Mouse (Mus musculus): ENCODE results near the gene Eif2b4. TPM values are rescaled to one million over a fixed set of nuclear protein-coding genes. Genes with fewer than 3 reads are reported as not detected.

The Eif2b4 gene
- total RNA-seq, 1 experiment from 2014 or later = 22.1 TPM

- no peak for ATAC-seq (ENCODE audit: extremely low read depth, insufficient number of reproducible peaks, low FRiP score, poor library complexity, severe bottlenecking)
Observed at GRCm38 (mm10) chr5:31201042-31201741, 8.0 kb upstream of the Eif2b4 start.

GRCm38 (mm10) chr5:31200327-31200768, 7.1 kb upstream of the Eif2b4 start:
- ATAC-seq (ENCODE audit: extremely low read depth, insufficient number of reproducible peaks, low FRiP score, poor library complexity, severe bottlenecking) = no peak

DNA sequence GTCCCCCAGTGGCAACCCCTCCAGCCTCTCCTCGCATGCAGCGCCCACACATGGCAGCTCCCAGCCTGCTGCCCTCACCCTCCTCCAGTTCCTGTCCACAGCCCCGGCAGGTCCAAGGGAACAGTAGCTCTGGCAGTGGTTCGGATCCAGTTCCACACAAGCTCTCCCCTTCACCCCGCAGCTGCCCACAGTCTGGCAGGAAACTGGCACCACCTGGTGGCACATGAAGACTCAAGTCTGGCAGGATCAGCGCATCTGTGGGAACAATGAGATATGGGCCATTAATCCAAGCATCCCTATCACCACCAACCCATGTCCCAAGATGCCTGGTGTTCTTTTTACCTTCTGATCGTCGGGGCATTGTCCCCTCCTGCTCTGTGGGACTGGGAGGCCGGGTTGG, 6.7 kb upstream of the Eif2b4 start:
- ATAC-seq (ENCODE audit: extremely low read depth, insufficient number of reproducible peaks, low FRiP score, poor library complexity, severe bottlenecking) = no peak

- ATAC-seq (ENCODE audit: extremely low read depth, insufficient number of reproducible peaks, low FRiP score, poor library complexity, severe bottlenecking) = no peak
Observed at GRCm38 (mm10) chr5:31199321-31199892, 6.2 kb upstream of the Eif2b4 start.

DNA sequence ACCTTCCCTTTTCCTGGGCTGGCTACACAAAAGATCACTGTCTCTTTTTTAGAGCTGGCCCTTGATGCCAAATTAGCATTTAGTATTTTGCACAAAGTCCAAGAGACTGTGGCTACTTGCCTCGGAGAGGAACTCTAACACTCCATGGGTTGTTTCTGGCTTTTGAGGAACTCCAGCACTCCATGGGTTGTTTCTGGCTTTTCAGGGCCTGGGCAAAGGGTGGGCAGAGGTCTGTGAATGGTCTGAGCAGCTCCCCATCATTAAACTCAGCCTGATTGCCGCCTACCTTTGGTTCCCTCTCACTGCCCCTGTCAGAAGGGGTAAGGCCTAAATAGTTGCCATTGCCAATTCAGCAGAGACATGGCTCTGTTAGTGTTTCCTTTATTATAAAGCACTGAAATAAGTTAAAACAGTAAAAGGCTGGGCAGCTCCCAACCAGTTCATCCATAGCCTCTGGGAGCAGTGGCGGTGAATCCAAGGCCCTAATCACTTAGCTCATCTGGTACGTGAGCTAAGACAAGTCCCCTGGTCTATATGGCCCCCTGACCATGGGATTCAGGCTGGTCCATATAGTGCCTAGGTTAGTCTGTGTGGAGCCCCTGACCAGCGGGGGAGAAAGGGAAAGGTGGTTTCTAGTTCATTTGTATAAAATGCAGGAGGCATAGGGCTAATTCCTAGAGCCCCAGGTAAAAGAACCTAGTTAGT, 5.5 kb upstream of the Eif2b4 start:
- ATAC-seq (ENCODE audit: extremely low read depth, insufficient number of reproducible peaks, low FRiP score, poor library complexity, severe bottlenecking) = no peak

DNA sequence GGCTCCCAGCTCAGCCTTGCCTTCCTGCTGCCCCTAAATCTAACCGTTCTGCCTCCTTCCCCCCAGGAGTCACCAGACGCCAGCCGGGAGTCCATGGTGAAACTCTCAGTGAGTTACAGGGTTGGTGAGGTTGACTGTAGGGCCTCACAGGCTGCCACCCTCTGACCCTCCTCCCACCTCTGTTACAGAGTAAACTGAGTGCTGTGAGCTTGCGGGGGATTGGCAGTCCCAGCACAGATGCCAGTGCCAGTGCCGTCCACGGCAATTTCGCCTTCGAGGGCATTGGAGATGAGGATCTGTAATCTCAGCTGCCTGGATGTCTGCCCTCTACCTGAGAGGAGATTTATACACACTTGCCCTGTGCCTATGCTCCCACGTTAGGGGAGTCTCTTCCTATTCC, 4.9 kb upstream of the Eif2b4 start:
- ATAC-seq (ENCODE audit: extremely low read depth, insufficient number of reproducible peaks, low FRiP score, poor library complexity, severe bottlenecking) = no peak

GRCm38 (mm10) chr5:31197072-31197471, 3.8 kb upstream of the Eif2b4 start:
- no peak for ATAC-seq (ENCODE audit: extremely low read depth, insufficient number of reproducible peaks, low FRiP score, poor library complexity, severe bottlenecking)

DNA sequence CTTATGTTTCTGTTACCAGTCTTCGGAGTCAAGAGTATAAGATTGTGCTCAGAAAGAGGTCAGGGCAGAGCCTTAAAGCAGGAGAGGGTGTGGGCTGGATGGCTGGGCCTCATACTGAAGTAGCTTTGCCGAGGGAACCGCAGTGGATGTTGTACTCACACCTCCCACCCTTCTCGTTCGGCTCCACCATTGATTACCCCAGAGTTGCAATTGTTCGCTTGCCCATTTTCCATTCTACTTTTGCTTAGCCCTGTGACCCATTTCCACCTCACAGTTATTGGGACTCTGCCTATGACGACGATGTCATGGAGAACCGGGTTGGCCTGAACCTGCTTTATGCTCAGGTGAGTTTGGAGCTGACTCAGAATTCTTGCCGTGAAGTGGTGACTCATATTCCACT, 3.0 kb upstream of the Eif2b4 start:
- ATAC-seq (ENCODE audit: extremely low read depth, insufficient number of reproducible peaks, low FRiP score, poor library complexity, severe bottlenecking) = no peak

- no peak for ATAC-seq (ENCODE audit: extremely low read depth, insufficient number of reproducible peaks, low FRiP score, poor library complexity, severe bottlenecking)
Observed at GRCm38 (mm10) chr5:31195671-31196070, 2.4 kb upstream of the Eif2b4 start.

GRCm38 (mm10) chr5:31194486-31195485, 1.6 kb upstream of the Eif2b4 start:
- no peak for ATAC-seq (ENCODE audit: extremely low read depth, insufficient number of reproducible peaks, low FRiP score, poor library complexity, severe bottlenecking)

DNA sequence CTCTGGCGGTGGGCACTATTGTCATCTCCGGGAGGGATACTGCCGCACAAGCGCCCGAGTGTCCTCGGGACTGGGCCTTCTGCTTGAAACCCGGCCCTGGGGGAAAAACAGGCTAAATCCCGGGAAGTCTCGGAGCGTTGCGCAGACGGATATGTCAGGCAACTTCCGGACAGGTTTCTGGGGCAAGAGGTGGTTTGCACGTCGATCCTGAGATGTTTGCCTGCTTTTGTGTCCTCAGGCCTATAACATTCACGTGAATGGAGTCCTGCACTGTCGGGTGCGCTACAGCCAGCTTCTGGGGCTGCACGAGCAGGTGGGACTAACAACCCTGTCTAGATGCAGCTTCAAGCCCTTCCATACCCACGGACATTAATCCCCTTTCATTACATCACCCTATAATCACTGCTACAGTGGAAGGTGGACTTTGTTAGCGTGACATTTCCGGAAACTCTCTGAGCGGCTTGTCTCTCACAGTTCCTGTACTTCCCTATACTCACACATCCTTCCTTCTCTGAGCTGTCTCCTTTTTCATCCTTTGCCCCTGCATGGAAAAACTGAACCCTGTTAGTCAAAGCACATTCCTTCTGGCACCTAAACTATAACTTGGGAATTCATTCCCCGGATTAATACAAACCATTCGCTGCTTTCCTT, 526 bp upstream of the Eif2b4 start:
- no peak for ATAC-seq (ENCODE audit: extremely low read depth, insufficient number of reproducible peaks, low FRiP score, poor library complexity, severe bottlenecking)

GRCm38 (mm10) chr5:31192045-31192938, 938 bp downstream of the Eif2b4 start:
- no peak for ATAC-seq (ENCODE audit: extremely low read depth, insufficient number of reproducible peaks, low FRiP score, poor library complexity, severe bottlenecking)

GRCm38 (mm10) chr5:31190201-31190600, 3.0 kb downstream of the Eif2b4 start:
- no peak for ATAC-seq (ENCODE audit: extremely low read depth, insufficient number of reproducible peaks, low FRiP score, poor library complexity, severe bottlenecking)

DNA sequence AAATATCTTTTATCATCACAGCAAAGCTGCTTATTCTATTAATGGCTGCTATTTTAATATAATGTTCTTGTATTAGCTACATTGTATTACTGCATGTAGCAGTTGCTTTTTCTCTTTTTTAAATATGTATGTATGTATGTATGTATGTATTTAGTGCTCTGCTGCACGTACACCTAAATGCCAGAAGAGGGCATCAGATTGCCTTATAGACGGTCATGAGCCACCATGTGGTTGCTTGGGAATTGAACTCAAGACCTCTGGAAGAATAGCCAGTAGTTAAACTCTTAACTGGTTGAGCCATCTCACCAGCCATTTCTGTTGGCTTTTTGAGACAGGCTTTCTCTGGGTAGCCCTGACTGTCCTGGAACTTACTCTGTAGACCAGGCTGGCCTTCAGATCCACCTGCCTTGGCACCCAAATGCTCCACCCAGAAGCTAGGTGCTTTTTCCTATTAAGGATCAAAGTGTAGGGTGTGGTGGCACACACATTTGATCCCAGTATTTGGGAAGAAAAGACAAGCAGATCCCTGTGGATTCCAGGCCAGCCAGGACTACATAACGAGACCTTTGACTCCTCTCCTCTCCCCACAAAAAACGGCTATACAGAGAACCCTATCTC, 4.9 kb downstream of the Eif2b4 start:
- no peak for ATAC-seq (ENCODE audit: extremely low read depth, insufficient number of reproducible peaks, low FRiP score, poor library complexity, severe bottlenecking)

DNA sequence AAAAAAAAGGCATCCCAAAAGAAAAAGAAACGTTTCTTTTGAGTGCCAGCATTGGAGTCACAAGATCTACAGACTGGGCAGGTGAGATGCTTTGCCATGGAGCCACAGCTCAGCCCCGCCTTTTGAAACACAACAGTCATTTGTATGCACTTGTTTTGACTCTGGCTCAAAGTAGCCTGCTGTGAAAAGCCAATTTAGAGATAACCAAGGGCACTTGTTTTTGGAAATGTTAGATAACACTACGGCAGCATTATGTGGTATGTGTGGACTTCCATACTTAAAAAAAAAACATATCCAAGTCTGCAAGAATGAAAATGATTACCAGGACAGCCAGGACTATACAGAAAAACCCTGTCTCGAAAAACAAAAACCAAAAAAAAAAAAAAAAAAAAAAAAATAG, 9.6 kb downstream of the Eif2b4 start:
- ATAC-seq (ENCODE audit: extremely low read depth, insufficient number of reproducible peaks, low FRiP score, poor library complexity, severe bottlenecking) = no peak

DNA sequence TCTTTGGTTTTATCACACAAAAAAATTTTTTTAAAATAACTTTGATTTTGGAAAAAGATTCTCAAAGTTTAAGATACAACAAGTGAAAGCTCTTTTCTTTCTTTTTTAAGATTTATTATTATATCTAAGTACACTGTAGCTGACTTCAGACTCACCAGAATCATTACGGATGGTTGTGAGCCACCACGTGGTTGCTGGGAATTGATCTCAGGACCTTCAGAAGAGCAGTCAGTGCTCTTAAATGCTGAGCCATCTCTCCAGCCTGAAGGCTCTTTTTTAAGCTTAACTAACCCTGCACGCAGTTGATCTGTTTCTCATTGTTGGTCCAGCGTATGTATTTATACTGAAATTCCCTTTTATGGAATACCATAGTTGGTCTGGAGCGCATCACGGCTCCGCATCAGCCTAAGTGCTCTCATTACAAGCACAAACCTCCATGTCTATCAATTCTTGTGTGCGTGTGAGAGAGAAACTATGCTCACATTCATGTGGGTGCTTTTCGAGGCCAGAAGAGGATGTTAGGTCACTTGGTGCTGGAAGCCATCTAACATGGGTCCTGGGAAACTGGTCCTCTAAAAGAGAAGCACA, 12.0 kb downstream of the Eif2b4 start:
- ATAC-seq (ENCODE audit: extremely low read depth, insufficient number of reproducible peaks, low FRiP score, poor library complexity, severe bottlenecking) = no peak
